Mouse (Mus musculus) lung, postnatal 0 days (tissue): Measurements from ENCODE around the gene Btbd35f17. TPM values are rescaled to one million over a fixed set of nuclear protein-coding genes. Genes with fewer than 3 reads are reported as not detected.
"Not testable (repeated sequence)": the region's sequence is repeated elsewhere in the genome, so short reads cannot be mapped to it uniquely, and the experiment has no call there.

Experiments
- ATAC-seq: fragments of 200-750 bp; cut with Nextera tagmentation; 2 replicates; pipeline ENCODE4 v1.8.0; 2017; ENCODE audit warnings: moderate library complexity
- DNase-seq: peaks from one replicate; pipeline ENCODE4 v3.0.0-alpha.2; 2016; ENCODE audit warnings: low spot score
- H3K27ac ChIP-seq: fragments of 300-500 bp; sonication (generic); 2 replicates; pipeline ENCODE4 v1.5.1; 2014; ENCODE audit warnings: antibody characterized with exemption, mild to moderate bottlenecking, low read length, mixed read lengths
- H3K27me3 ChIP-seq: fragments of 300-500 bp; sonication (generic); replicated peaks from 2 replicates; pipeline ENCODE4 v1.6.1; 2014; ENCODE audit warnings: low read length, mixed read lengths; ENCODE audit not compliant: insufficient read depth
- H3K36me3 ChIP-seq: fragments of 300-500 bp; sonication (generic); 2 replicates; pipeline ENCODE4 v1.6.1; 2014; ENCODE audit warnings: low read length, mixed read lengths; ENCODE audit not compliant: insufficient read depth
- H3K4me1 ChIP-seq: fragments of 300-500 bp; sonication (generic); 2 replicates; pipeline ENCODE4 v1.6.1; 2014; ENCODE audit warnings: antibody characterized with exemption, low read depth, low read length, mixed read lengths; ENCODE audit not compliant: insufficient read depth
- H3K4me2 ChIP-seq: fragments of 300-500 bp; sonication (generic); replicated peaks from 2 replicates; pipeline ENCODE4 v1.6.1; 2014; ENCODE audit warnings: low read depth, mild to moderate bottlenecking, low read length, moderate library complexity, mixed read lengths
- H3K4me3 ChIP-seq: fragments of 300-500 bp; sonication (generic); 2 replicates; pipeline ENCODE4 v1.5.1; 2014; ENCODE audit warnings: low read depth, low read length
- H3K9ac ChIP-seq: fragments of 300-500 bp; sonication (generic); replicated peaks from 2 replicates; pipeline ENCODE4 v1.6.1; 2014; ENCODE audit warnings: low read depth, mild to moderate bottlenecking
- H3K9me3 ChIP-seq: fragments of 300-500 bp; sonication (generic); 2 replicates; pipeline ENCODE4 v1.6.1; 2016; ENCODE audit warnings: low read length, mixed read lengths
- WGBS: fragments of 180-500 bp; shearing (Covaris S2); extraction: QIAGEN DNeasy Blood & Tissue Kit; methylation state at CpG from one replicate; pipeline ENCODE4 v1.1.7; 2014; 5-methylcytosine and 5-hydroxymethylcytosine counted together
- polyA plus RNA-seq: library from polyadenylated mRNA; unstranded; fragments of >200 nt; fragmentation: Nextera tagmentation; extraction: Ambion mirVana; gene quantifications from 2 replicates; pipeline ENCODE4 v1.2.1, GENCODE M21; 2015

The Btbd35f17 gene
- polyA plus RNA-seq = not detected in 2 replicates

GRCm38 (mm10) chrX:4370336-4370735, at the start of gene Btbd35f17:
Gene Btbd35f17 (plus strand): TSS chrX:4370636.
- H3K4me3 ChIP-seq, H3K4me2 ChIP-seq, H3K9ac ChIP-seq, DNase-seq, H3K4me1 ChIP-seq, H3K27me3 ChIP-seq, H3K36me3 ChIP-seq, H3K9me3 ChIP-seq, H3K27ac ChIP-seq, ATAC-seq: not testable (repeated sequence)
- WGBS = 82% methylated on average over 1 of the region's 4 CpGs

Other genes with a start within 250 kb of the Btbd35f17 start
- not detected in 2 replicates for gene Btbd35f28, start 174.1 kb upstream of the Btbd35f17 start, polyA plus RNA-seq
- gene Btbd35f20, start 79.4 kb upstream of the Btbd35f17 start, polyA plus RNA-seq = not detected in 2 replicates